Mouse (Mus musculus) limb, embryonic 14.5 days (tissue): ENCODE results near the gene Otud7a. TPM values are rescaled to one million over a fixed set of nuclear protein-coding genes. Genes with fewer than 3 reads are reported as not detected.

Experiments used
- ATAC-seq: fragments of 200-750 bp; cut with Nextera tagmentation; 2 replicates; pipeline ENCODE4 v1.8.0; 2017; ENCODE audit warnings: low read depth, moderate number of reproducible peaks, moderate TSS enrichment; ENCODE audit not compliant: low FRiP score
- DNase-seq: peaks from one replicate; pipeline ENCODE4 v3.0.0-alpha.2; 2015; ENCODE audit warnings: low spot score
- H3K27ac ChIP-seq: fragments of 300-500 bp; sonication (generic); replicated peaks from 2 replicates; pipeline ENCODE4 v1.5.1; 2014; ENCODE audit warnings: low read depth, mild to moderate bottlenecking, low read length, moderate library complexity, mixed read lengths
- H3K27me3 ChIP-seq: fragments of 300-500 bp; sonication (generic); 2 replicates; pipeline ENCODE4 v1.6.1; 2014; ENCODE audit warnings: low read length, mixed read lengths; ENCODE audit not compliant: control insufficient read depth, insufficient read depth
- H3K36me3 ChIP-seq: fragments of 300-500 bp; sonication (generic); 2 replicates; pipeline ENCODE4 v1.6.1; 2014; ENCODE audit warnings: mild to moderate bottlenecking, low read length, moderate library complexity, mixed read lengths; ENCODE audit not compliant: control insufficient read depth, insufficient read depth
- H3K4me1 ChIP-seq: fragments of 300-500 bp; sonication (generic); 2 replicates; pipeline ENCODE4 v1.6.1; 2014; ENCODE audit warnings: antibody characterized with exemption, low read length, mixed read lengths; ENCODE audit not compliant: control insufficient read depth, insufficient read depth
- H3K4me2 ChIP-seq: fragments of 300-500 bp; sonication (generic); replicated peaks from 2 replicates; pipeline ENCODE4 v1.6.1; 2014; ENCODE audit warnings: low read depth, mild to moderate bottlenecking, low read length, moderate library complexity; ENCODE audit not compliant: severe bottlenecking
- H3K4me3 ChIP-seq: fragments of 300-500 bp; sonication (generic); replicated peaks from 2 replicates; pipeline ENCODE4 v1.5.1; 2014; ENCODE audit warnings: low read length
- H3K9ac ChIP-seq: fragments of 300-500 bp; sonication (generic); 2 replicates; pipeline ENCODE4 v1.6.1; 2014; ENCODE audit warnings: mild to moderate bottlenecking, low read depth, low read length, moderate library complexity; ENCODE audit not compliant: severe bottlenecking
- H3K9me3 ChIP-seq: fragments of 300-500 bp; sonication (generic); 2 replicates; pipeline ENCODE4 v1.6.1; 2016; ENCODE audit warnings: low read length; ENCODE audit not compliant: control insufficient read depth
- POLR2A ChIP-seq: fragments of 200-500 bp; IDR thresholded peaks from 2 replicates; pipeline ENCODE4 v1.8.0; 2012; ENCODE audit warnings: inconsistent platforms, mild to moderate bottlenecking, moderate library complexity, borderline replicate concordance; ENCODE audit not compliant: insufficient read depth, insufficient read length; ENCODE audit errors: extremely low read depth
- WGBS: fragments of 180-500 bp; shearing (Covaris S2); extraction: QIAGEN DNeasy Blood & Tissue Kit; methylation state at CpG from one replicate; pipeline ENCODE4 v1.1.7; 2014; 5-methylcytosine and 5-hydroxymethylcytosine counted together
- polyA plus RNA-seq, 2 experiments: library from polyadenylated mRNA; depleted of rRNA in 1 of 2; stranded (reverse) in 1 of 2; unstranded in 1 of 2; fragments of >200 nt; fragmentation: Nextera tagmentation in 1 of 2; extraction: Ambion mirVana in 1 of 2; gene quantifications; 2 replicates each; pipeline versions ENCODE4 v1.2.1 to v1.2.3; 2012 to 2014

The Otud7a gene
- polyA plus RNA-seq, 2 experiments = 0.47 to 1.1 TPM

GRCm38 (mm10) chr7:63504202-63504601 is 59.7 kb downstream of the Otud7a start:
- H3K4me1 ChIP-seq = no peaks in the 10 kb centered on the region
- TF ChIP-seq POLR2A = no peak
- H3K9me3 ChIP-seq = no peaks in the 10 kb centered on the region
- no peak overlapping the region for H3K27ac ChIP-seq
- no peak overlapping the region for H3K4me3 ChIP-seq
- no peak overlapping the region for H3K9ac ChIP-seq
- no peak overlapping the region for H3K4me2 ChIP-seq
- 29% methylated on average over 2 of the region's 2 CpGs for WGBS
- H3K27me3 ChIP-seq = no peaks in the 10 kb centered on the region
- H3K36me3 ChIP-seq = no peaks in the 10 kb centered on the region
- ATAC-seq = no peak
- no peak for DNase-seq

- Histone ChIP-seq H3K4me2 (no peak overlapping the region), H3K9ac (no peak overlapping the region), H3K4me3 (no peak overlapping the region), H3K27ac (no peak overlapping the region), H3K9me3 (no peaks in the 10 kb centered on the region), H3K27me3 (no peaks in the 10 kb centered on the region), H3K4me1 (no peaks in the 10 kb centered on the region), H3K36me3 (no peaks in the 10 kb centered on the region)
- ATAC-seq (no peak), DNase-seq (no peak)
- WGBS = 88% methylated on average over 2 of the region's 2 CpGs
- no peak for TF ChIP-seq POLR2A
Observed at GRCm38 (mm10) chr7:63508079-63508478, 63.5 kb downstream of the Otud7a start.

GRCm38 (mm10) chr7:63509825-63510224 is 65.3 kb downstream of the Otud7a start:
- Histone ChIP-seq H3K9ac (no peak overlapping the region), H3K9me3 (no peaks in the 10 kb centered on the region), H3K4me3 (no peak overlapping the region), H3K4me2 (no peak overlapping the region), H3K27me3 (no peaks in the 10 kb centered on the region), H3K27ac (no peak overlapping the region), H3K4me1 (no peaks in the 10 kb centered on the region), H3K36me3 (no peaks in the 10 kb centered on the region)
- DNase-seq (no peak), ATAC-seq (no peak)
- whole genome bisulfite sequencing = 58% methylated on average over 1 of the region's 1 CpGs
- TF ChIP-seq POLR2A = no peak

- DNase-seq = no peak
- Histone ChIP-seq H3K4me3 (no peak overlapping the region), H3K4me1 (no peaks in the 10 kb centered on the region), H3K36me3 (no peaks in the 10 kb centered on the region), H3K9ac (no peak overlapping the region), H3K27ac (no peak overlapping the region), H3K4me2 (no peak overlapping the region), H3K9me3 (no peaks in the 10 kb centered on the region), H3K27me3 (no peaks in the 10 kb centered on the region)
- no peak for ATAC-seq
- TF ChIP-seq POLR2A = no peak
Observed at GRCm38 (mm10) chr7:63511458-63511857, 66.9 kb downstream of the Otud7a start.

- Histone ChIP-seq H3K4me2 (no peak overlapping the region), H3K9ac (no peak overlapping the region), H3K4me3 (no peak overlapping the region), H3K9me3 (no peaks in the 10 kb centered on the region), H3K4me1 (no peaks in the 10 kb centered on the region), H3K36me3 (no peaks in the 10 kb centered on the region), H3K27ac (no peak overlapping the region), H3K27me3 (no peaks in the 10 kb centered on the region)
- TF ChIP-seq POLR2A = no peak
- ATAC-seq = no peak
- WGBS = 66% methylated on average over 2 of the region's 2 CpGs
- DNase-seq = no peak
Observed at GRCm38 (mm10) chr7:63512561-63512960, 68.0 kb downstream of the Otud7a start.

GRCm38 (mm10) chr7:63516141-63516895 is 71.8 kb downstream of the Otud7a start:
- Histone ChIP-seq H3K4me1 (no peaks in the 10 kb centered on the region), H3K9ac (no peak overlapping the region), H3K36me3 (no peaks in the 10 kb centered on the region), H3K4me3 (no peak overlapping the region), H3K27ac (no peak overlapping the region), H3K27me3 (no peaks in the 10 kb centered on the region), H3K9me3 (no peaks in the 10 kb centered on the region), H3K4me2 (no peak overlapping the region)
- TF ChIP-seq POLR2A = no peak
- 88% methylated on average over 5 of the region's 5 CpGs for WGBS
- ATAC-seq = no peak
- DNase-seq = no peak
